Mouse (Mus musculus): ENCODE measurements around the gene Plin1.
A peak's percentile ranks its signal among the peaks of the same experiment; 100 is the strongest.

Gene Plin1

GRCm38 (mm10) chr7:79732622-79733021 is at the start of gene Plin1:
Plin1 (minus strand) TSS chr7:79732903.
- DNase-seq (ENCODE audit: low spot score in 2 of 2), result no peak

- DNase-seq (ENCODE audit: low spot score in 2 of 2), result no peak
Measured at GRCm38 (mm10) chr7:79782516-79782855, 49.8 kb upstream of the Plin1 start.

- no peak for DNase-seq (ENCODE audit: low spot score in 2 of 2)
Measured at GRCm38 (mm10) chr7:79781826-79782515, 49.3 kb upstream of the Plin1 start.

- DNase-seq (ENCODE audit: low spot score in 2 of 2), result peak; percentile 46 to 71
Measured at GRCm38 (mm10) chr7:79780647-79781626, 48.2 kb upstream of the Plin1 start.

- no peak for DNase-seq (ENCODE audit: low spot score in 2 of 2)
Measured at GRCm38 (mm10) chr7:79771561-79772512, 39.1 kb upstream of the Plin1 start.

GRCm38 (mm10) chr7:79769664-79770063 is 37.0 kb upstream of the Plin1 start:
- DNase-seq (ENCODE audit: low spot score in 2 of 2), result no peak

GRCm38 (mm10) chr7:79765991-79766390 is 33.3 kb upstream of the Plin1 start:
- DNase-seq (ENCODE audit: low spot score in 2 of 2), result no peak

- DNase-seq (ENCODE audit: low spot score in 2 of 2), result no peak
Measured at GRCm38 (mm10) chr7:79762106-79762505, 29.4 kb upstream of the Plin1 start.

- no peak for DNase-seq (ENCODE audit: low spot score in 2 of 2)
Measured at GRCm38 (mm10) chr7:79761124-79761876, 28.6 kb upstream of the Plin1 start.

GRCm38 (mm10) chr7:79759766-79760165 is 27.1 kb upstream of the Plin1 start:
- DNase-seq (ENCODE audit: low spot score in 2 of 2), result no peak

GRCm38 (mm10) chr7:79758176-79758575 is 25.5 kb upstream of the Plin1 start:
- DNase-seq (ENCODE audit: low spot score in 2 of 2), result no peak

GRCm38 (mm10) chr7:79756334-79756733 is 23.6 kb upstream of the Plin1 start:
- no peak for DNase-seq (ENCODE audit: low spot score in 2 of 2)

GRCm38 (mm10) chr7:79749511-79749910 is 16.8 kb upstream of the Plin1 start:
- no peak for DNase-seq (ENCODE audit: low spot score in 2 of 2)

- DNase-seq (ENCODE audit: low spot score in 2 of 2), result no peak
Measured at GRCm38 (mm10) chr7:79747659-79748058, 15.0 kb upstream of the Plin1 start.

GRCm38 (mm10) chr7:79744585-79744984 is 11.9 kb upstream of the Plin1 start:
- no peak for DNase-seq (ENCODE audit: low spot score in 2 of 2)

- DNase-seq (ENCODE audit: low spot score in 2 of 2), result no peak
Measured at GRCm38 (mm10) chr7:79744051-79744450, 11.3 kb upstream of the Plin1 start.

- peak; percentile 56 to 60 for DNase-seq (ENCODE audit: low spot score in 2 of 2)
Measured at GRCm38 (mm10) chr7:79742659-79743536, 10.2 kb upstream of the Plin1 start, which contains the start of the genes Pex11a and Wdr93. Pex11a (minus strand) TSS chr7:79743131. Wdr93 (plus strand) TSS chr7:79743163.

- no peak for DNase-seq (ENCODE audit: low spot score in 2 of 2)
Measured at GRCm38 (mm10) chr7:79742277-79742658, 9.6 kb upstream of the Plin1 start.

- DNase-seq (ENCODE audit: low spot score in 2 of 2), result no peak
Measured at GRCm38 (mm10) chr7:79740279-79740678, 7.6 kb upstream of the Plin1 start.

GRCm38 (mm10) chr7:79738913-79739312 is 6.2 kb upstream of the Plin1 start:
- DNase-seq (ENCODE audit: low spot score in 2 of 2), result no peak

Measured in frontal cortex, postnatal 14 days (tissue).